Mouse (Mus musculus): ENCODE data around the gene Spon2.

Spon2 gene

GRCm38 (mm10) chr5:33218081-33218480, at the start of gene Spon2:
Gene Spon2, minus strand, starts transcription at chr5:33218455.
- peak; percentile 28 for DNase-seq (ENCODE audit: low read depth)

GRCm38 (mm10) chr5:33254416-33254815, 36.2 kb upstream of the Spon2 start:
- DNase-seq (ENCODE audit: low read depth), result no peak

GRCm38 (mm10) chr5:33248186-33248585, 29.9 kb upstream of the Spon2 start:
- DNase-seq (ENCODE audit: low read depth), result no peak

GRCm38 (mm10) chr5:33247387-33247786, 29.1 kb upstream of the Spon2 start:
- no peak for DNase-seq (ENCODE audit: low read depth)

GRCm38 (mm10) chr5:33245701-33246100, 27.4 kb upstream of the Spon2 start:
- DNase-seq (ENCODE audit: low read depth), result no peak

GRCm38 (mm10) chr5:33244377-33244920, 26.2 kb upstream of the Spon2 start:
- DNase-seq (ENCODE audit: low read depth), result no peak

- no peak for DNase-seq (ENCODE audit: low read depth)
Observed at GRCm38 (mm10) chr5:33239934-33240333, 21.7 kb upstream of the Spon2 start.

GRCm38 (mm10) chr5:33239111-33239714, 21.0 kb upstream of the Spon2 start:
- DNase-seq (ENCODE audit: low read depth), result no peak

GRCm38 (mm10) chr5:33238256-33238645, 20.0 kb upstream of the Spon2 start:
- DNase-seq (ENCODE audit: low read depth), result no peak

GRCm38 (mm10) chr5:33237600-33238255, 19.5 kb upstream of the Spon2 start:
- DNase-seq (ENCODE audit: low read depth), result no peak

GRCm38 (mm10) chr5:33234391-33235031, 16.3 kb upstream of the Spon2 start:
- DNase-seq (ENCODE audit: low read depth), result no peak

GRCm38 (mm10) chr5:33232791-33233190, 14.5 kb upstream of the Spon2 start:
- no peak for DNase-seq (ENCODE audit: low read depth)

- no peak for DNase-seq (ENCODE audit: low read depth)
Observed at GRCm38 (mm10) chr5:33230285-33230684, 12.0 kb upstream of the Spon2 start.

- no peak for DNase-seq (ENCODE audit: low read depth)
Observed at GRCm38 (mm10) chr5:33228428-33228827, 10.2 kb upstream of the Spon2 start.

GRCm38 (mm10) chr5:33225673-33226072, 7.4 kb upstream of the Spon2 start:
- no peak for DNase-seq (ENCODE audit: low read depth)

- no peak for DNase-seq (ENCODE audit: low read depth)
Observed at GRCm38 (mm10) chr5:33224491-33224890, 6.2 kb upstream of the Spon2 start.

GRCm38 (mm10) chr5:33222841-33223744, 4.8 kb upstream of the Spon2 start:
- no peak for DNase-seq (ENCODE audit: low read depth)

- DNase-seq (ENCODE audit: low read depth), result no peak
Observed at GRCm38 (mm10) chr5:33222389-33222788, 4.1 kb upstream of the Spon2 start.

GRCm38 (mm10) chr5:33220350-33221044, 2.2 kb upstream of the Spon2 start:
- no peak for DNase-seq (ENCODE audit: low read depth)

- DNase-seq (ENCODE audit: low read depth), result no peak
Observed at GRCm38 (mm10) chr5:33219831-33220230, 1.6 kb upstream of the Spon2 start.

GRCm38 (mm10) chr5:33218746-33219449, 643 bp upstream of the Spon2 start:
- DNase-seq (ENCODE audit: low read depth), result no peak
